Mouse (Mus musculus): ENCODE measurements at regions not wholly inside any gene's neighbourhood (a gene's known extent, or its start where the extent isn't known, plus 50 kb on each side); places are given as distances from the start of the nearest gene placed in this dataset.

- no peak for DNase-seq
Observed at GRCm38 (mm10) chr8:26690178-26690735, 286.9 kb upstream of the Zfp703 start.

GRCm38 (mm10) chr8:26697579-26698084 is 279.5 kb upstream of the Zfp703 start:
- DNase-seq: no peak

- DNase-seq: peak; percentile 14 to 20
Observed at GRCm38 (mm10) chr8:26698580-26698979, 278.5 kb upstream of the Zfp703 start.

GRCm38 (mm10) chr8:26706048-26706767 is 270.9 kb upstream of the Zfp703 start:
- DNase-seq: no peak

GRCm38 (mm10) chr8:26706768-26707156 is 270.4 kb upstream of the Zfp703 start:
- no peak for DNase-seq

- no peak for DNase-seq
Observed at GRCm38 (mm10) chr8:26713836-26714235, 263.3 kb upstream of the Zfp703 start.

GRCm38 (mm10) chr8:26714714-26715113 is 262.4 kb upstream of the Zfp703 start:
- DNase-seq: no peak

GRCm38 (mm10) chr8:26718409-26719355 is 258.4 kb upstream of the Zfp703 start:
- DNase-seq: no peak

- DNase-seq: no peak
Observed at GRCm38 (mm10) chr8:26722766-26723165, 254.4 kb upstream of the Zfp703 start.

- DNase-seq: no peak
Observed at GRCm38 (mm10) chr8:26724628-26725027, 252.5 kb upstream of the Zfp703 start.

GRCm38 (mm10) chr8:26725521-26725920 is 251.6 kb upstream of the Zfp703 start:
- no peak for DNase-seq

- DNase-seq: no peak
Observed at GRCm38 (mm10) chr8:26729351-26729750, 247.8 kb upstream of the Zfp703 start.

GRCm38 (mm10) chr8:26731111-26731510 is 246.0 kb upstream of the Zfp703 start:
- DNase-seq: no peak

- DNase-seq: no peak
Observed at GRCm38 (mm10) chr8:26744424-26744823, 232.7 kb upstream of the Zfp703 start.

GRCm38 (mm10) chr8:26746811-26747210 is 230.3 kb upstream of the Zfp703 start:
- no peak for DNase-seq

GRCm38 (mm10) chr8:26747241-26747972 is 229.7 kb upstream of the Zfp703 start:
- no peak for DNase-seq

- DNase-seq: no peak
Observed at GRCm38 (mm10) chr8:26748161-26748971, 228.8 kb upstream of the Zfp703 start.

GRCm38 (mm10) chr8:26748972-26749291 is 228.2 kb upstream of the Zfp703 start:
- no peak for DNase-seq

GRCm38 (mm10) chr8:26750120-26750519 is 227.0 kb upstream of the Zfp703 start:
- DNase-seq: no peak

GRCm38 (mm10) chr8:26751651-26752050 is 225.5 kb upstream of the Zfp703 start:
- DNase-seq: no peak

GRCm38 (mm10) chr8:26756452-26756851 is 220.7 kb upstream of the Zfp703 start:
- no peak for DNase-seq

GRCm38 (mm10) chr8:26760726-26761125 is 216.4 kb upstream of the Zfp703 start:
- no peak for DNase-seq

Data from kidney, postnatal 36 days (tissue).